Mouse (Mus musculus): Measurements from ENCODE around the gene Klhl10. TPM values are rescaled to one million over a fixed set of nuclear protein-coding genes. Genes with fewer than 3 reads are reported as not detected.
A peak's percentile ranks its signal among the peaks of the same experiment; 100 is the strongest.

The Klhl10 gene
- polyA plus RNA-seq, 2 experiments = 0.74 to 2.5 TPM

DNA sequence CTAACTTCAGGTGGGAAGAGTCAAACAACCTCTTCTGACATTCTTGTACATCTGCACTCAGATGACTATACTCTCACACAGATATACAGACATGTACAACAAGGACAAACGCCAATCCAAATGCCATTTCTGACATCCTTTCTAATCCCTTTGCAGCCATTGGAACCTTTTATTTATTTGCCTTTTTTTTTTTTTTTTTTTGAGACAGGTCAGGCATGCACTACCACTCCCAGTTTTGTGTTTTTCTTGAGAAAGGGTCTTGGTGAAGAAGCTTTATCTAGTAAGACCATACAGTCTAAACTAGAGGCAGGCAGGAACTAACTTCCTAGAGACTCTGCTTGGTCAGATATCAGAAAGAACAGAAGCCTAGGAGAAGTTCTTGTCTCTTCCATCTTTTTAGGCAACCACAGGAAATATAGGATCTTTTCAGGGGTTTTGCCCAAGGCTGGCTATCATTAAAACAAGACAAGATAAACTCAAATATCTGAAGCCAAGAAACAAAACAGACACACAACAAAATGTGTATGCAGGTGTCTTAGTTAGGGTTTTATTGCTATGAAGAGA is 23.6 kb downstream of the Klhl10 start:
- Histone ChIP-seq H3K4me2 (replicated peaks; ENCODE audit: low read depth, low read length, severe bottlenecking) (no peak overlapping the region), H3K9me3 (ENCODE audit: control insufficient read depth, low read length) (no peaks in the 10 kb centered on the region), H3K27ac (replicated peaks; ENCODE audit: low read depth, low read length) (no peak overlapping the region), H3K4me1 (ENCODE audit: control insufficient read depth, insufficient read depth, low read length) (peaks cover 5% of the 10 kb centered on the region), H3K4me3 (replicated peaks; ENCODE audit: low read length) (no peak overlapping the region), H3K9ac (ENCODE audit: low read depth, low read length, severe bottlenecking) (no peak overlapping the region), H3K36me3 (ENCODE audit: control insufficient read depth, insufficient read depth, low read length) (peaks cover 33% of the 10 kb centered on the region), H3K27me3 (ENCODE audit: control insufficient read depth, insufficient read depth, low read length) (no peaks in the 10 kb centered on the region)
- ATAC-seq (ENCODE audit: low FRiP score, low read depth) = no peak
- DNase-seq (ENCODE audit: low spot score) = no peak
- TF ChIP-seq POLR2A (IDR thresholded peaks at IDR 0.05; ENCODE audit: borderline replicate concordance, extremely low read depth, insufficient read depth, insufficient read length) = no peak
- 91% methylated on average over 1 of the region's 1 CpGs for WGBS

DNA sequence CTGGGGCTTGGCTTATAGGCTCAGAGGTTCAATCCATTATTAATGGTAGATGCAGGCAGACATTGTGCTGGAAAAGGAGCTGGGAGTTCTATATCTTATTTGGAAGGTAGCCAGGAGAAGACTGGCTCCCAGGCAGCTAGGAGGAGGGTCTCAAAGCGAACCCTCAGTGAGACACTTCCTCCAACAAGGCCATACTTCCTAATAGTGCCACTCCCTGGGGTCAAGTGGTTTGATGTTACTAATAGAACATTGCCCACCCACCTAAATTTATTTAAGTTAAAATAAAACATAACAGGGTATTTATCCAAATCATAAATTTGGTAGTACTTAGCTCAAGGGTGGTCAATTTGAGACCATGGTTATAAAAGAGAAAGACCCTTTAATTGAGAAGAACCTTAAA is 24.1 kb downstream of the Klhl10 start:
- H3K27ac ChIP-seq (replicated peaks; ENCODE audit: low read depth, low read length) = no peak overlapping the region
- no peaks in the 10 kb centered on the region for H3K27me3 ChIP-seq (ENCODE audit: control insufficient read depth, insufficient read depth, low read length)
- no peak overlapping the region for H3K4me3 ChIP-seq (replicated peaks; ENCODE audit: low read length)
- DNase-seq (ENCODE audit: low spot score) (no peak), ATAC-seq (ENCODE audit: low FRiP score, low read depth) (no peak)
- no peak overlapping the region for H3K4me2 ChIP-seq (replicated peaks; ENCODE audit: low read depth, low read length, severe bottlenecking)
- peaks cover 33% of the 10 kb centered on the region for H3K36me3 ChIP-seq (ENCODE audit: control insufficient read depth, insufficient read depth, low read length)
- H3K4me1 ChIP-seq (ENCODE audit: control insufficient read depth, insufficient read depth, low read length) = peaks cover 10% of the 10 kb centered on the region
- no peak overlapping the region for H3K9ac ChIP-seq (ENCODE audit: low read depth, low read length, severe bottlenecking)
- whole genome bisulfite sequencing = 92% methylated on average over 1 of the region's 1 CpGs
- no peaks in the 10 kb centered on the region for H3K9me3 ChIP-seq (ENCODE audit: control insufficient read depth, low read length)
- TF ChIP-seq POLR2A (IDR thresholded peaks at IDR 0.05; ENCODE audit: borderline replicate concordance, extremely low read depth, insufficient read depth, insufficient read length) = no peak

DNA sequence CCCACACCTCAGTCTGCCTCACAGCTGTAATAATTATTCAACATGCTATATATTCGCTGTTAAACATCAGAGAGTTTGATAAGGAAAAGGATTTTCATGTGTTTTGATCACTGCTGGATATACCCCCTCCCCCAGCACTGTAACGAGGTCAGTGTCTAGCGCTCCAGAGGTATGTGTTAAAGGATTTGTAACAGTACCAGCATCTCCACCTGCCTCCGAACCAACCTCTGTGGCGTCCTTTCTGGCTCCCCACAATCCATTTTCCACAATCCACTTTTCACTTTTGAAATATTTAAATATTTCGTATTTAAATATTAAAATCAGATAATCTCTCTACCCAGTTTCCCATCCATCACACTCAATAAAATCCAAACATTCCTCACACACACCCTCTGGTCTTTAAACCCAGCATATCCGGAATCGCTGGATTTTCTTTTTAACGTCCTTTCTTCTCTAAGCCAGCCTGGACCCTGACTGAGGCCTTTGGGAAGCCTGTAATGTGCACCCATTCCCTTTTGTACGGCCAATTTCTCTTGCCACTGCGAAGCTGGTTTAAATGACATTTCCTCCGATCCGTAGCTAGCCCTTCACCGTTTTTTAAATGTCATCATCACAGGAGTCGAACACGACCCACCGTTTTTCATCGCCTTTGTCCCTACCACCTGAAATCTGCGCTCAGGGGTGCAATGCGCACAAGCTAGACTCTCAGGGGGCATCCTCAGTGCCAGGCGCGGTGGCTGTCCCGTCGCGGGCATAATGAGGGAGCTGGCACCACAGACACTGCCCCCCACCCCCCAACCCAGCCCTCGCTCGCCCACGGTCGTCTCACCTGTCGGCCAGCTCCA is 29.9 kb downstream of the Klhl10 start:
- H3K27ac ChIP-seq (replicated peaks; ENCODE audit: low read depth, low read length) = peak overlapping the region; percentile 81; the same call in 1 of the 2 replicates
- H3K36me3 ChIP-seq (ENCODE audit: control insufficient read depth, insufficient read depth, low read length) = peaks cover 13% of the 10 kb centered on the region; the same call in 1 of the 2 replicates
- no peak for TF ChIP-seq POLR2A (IDR thresholded peaks at IDR 0.05; ENCODE audit: borderline replicate concordance, extremely low read depth, insufficient read depth, insufficient read length)
- ATAC-seq (ENCODE audit: low FRiP score, low read depth) (no peak), DNase-seq (ENCODE audit: low spot score) (no peak)
- H3K9me3 ChIP-seq (ENCODE audit: control insufficient read depth, low read length) = no peaks in the 10 kb centered on the region
- H3K27me3 ChIP-seq (ENCODE audit: control insufficient read depth, insufficient read depth, low read length) = no peaks in the 10 kb centered on the region
- H3K4me3 ChIP-seq (replicated peaks; ENCODE audit: low read length) = peak overlapping the region; percentile 99
- H3K4me2 ChIP-seq (replicated peaks; ENCODE audit: low read depth, low read length, severe bottlenecking) = peak overlapping the region; percentile 90
- peaks cover 18% of the 10 kb centered on the region for H3K4me1 ChIP-seq (ENCODE audit: control insufficient read depth, insufficient read depth, low read length)
- H3K9ac ChIP-seq (ENCODE audit: low read depth, low read length, severe bottlenecking) = peak overlapping the region; percentile 93
- WGBS = 4% methylated on average over 30 of the region's 30 CpGs

DNA sequence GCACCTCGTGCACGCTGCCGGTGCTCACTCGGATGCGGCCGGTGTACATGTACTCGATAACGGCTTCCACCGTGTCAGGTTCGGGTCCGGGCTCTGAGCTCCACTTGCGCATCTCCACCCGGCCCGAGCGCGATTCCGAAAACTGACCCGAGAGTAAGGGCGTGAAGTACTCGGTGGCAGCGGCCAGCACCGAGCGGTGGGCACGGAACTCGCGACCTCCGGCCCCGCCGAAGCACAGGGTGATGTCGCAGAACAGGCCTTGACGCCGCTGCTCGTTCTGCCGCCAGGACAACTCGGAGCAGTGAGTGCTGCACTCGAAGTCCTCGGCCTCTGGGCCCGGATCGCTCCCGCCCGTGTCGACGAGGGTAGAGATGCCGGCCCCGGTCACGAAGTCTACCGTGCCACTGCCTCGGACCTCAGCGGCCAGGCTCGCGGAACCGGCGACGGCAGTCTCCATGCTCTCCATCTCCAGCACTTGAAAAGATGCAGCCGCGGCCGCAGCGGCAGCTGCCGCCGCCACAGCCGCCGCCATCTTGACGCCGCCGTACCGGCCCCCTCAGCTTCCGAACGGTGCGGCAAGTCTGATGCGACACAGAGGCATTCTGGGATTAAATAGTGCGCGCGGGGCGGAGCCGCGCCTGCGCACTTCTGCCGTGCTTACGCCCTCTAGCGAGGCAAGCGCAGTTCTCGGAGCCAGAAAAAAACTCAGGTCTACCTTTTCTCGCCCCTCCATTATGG is 30.6 kb downstream of the Klhl10 start, which contains the start of gene Klhl11:
Gene Klhl11 (minus strand): TSS at position 545 of the 738 bp plus-strand sequence.
- peak within 1 kb of the TSS; percentile 99 for H3K4me3 ChIP-seq (replicated peaks; ENCODE audit: low read length)
- no peaks in the 10 kb centered on the region for H3K9me3 ChIP-seq (ENCODE audit: control insufficient read depth, low read length)
- WGBS = 2% methylated on average over 74 of the region's 83 CpGs
- H3K36me3 ChIP-seq (ENCODE audit: control insufficient read depth, insufficient read depth, low read length) = peaks cover 15% of the 10 kb centered on the region
- peak; percentile 93 for DNase-seq (ENCODE audit: low spot score)
- H3K27me3 ChIP-seq (ENCODE audit: control insufficient read depth, insufficient read depth, low read length) = no peaks in the 10 kb centered on the region
- peak; percentile 96; the same call in 1 of the 2 replicates for TF ChIP-seq POLR2A (IDR thresholded peaks at IDR 0.05; ENCODE audit: borderline replicate concordance, extremely low read depth, insufficient read depth, insufficient read length)
- ATAC-seq (ENCODE audit: low FRiP score, low read depth) = peak; percentile 93
- H3K27ac ChIP-seq (replicated peaks; ENCODE audit: low read depth, low read length) = peak within 1 kb of the TSS; percentile 81
- peak within 1 kb of the TSS; percentile 93 for H3K9ac ChIP-seq (ENCODE audit: low read depth, low read length, severe bottlenecking)
- H3K4me2 ChIP-seq (replicated peaks; ENCODE audit: low read depth, low read length, severe bottlenecking) = peak within 1 kb of the TSS; percentile 90
- H3K4me1 ChIP-seq (ENCODE audit: control insufficient read depth, insufficient read depth, low read length) = peaks cover 18% of the 10 kb centered on the region

DNA sequence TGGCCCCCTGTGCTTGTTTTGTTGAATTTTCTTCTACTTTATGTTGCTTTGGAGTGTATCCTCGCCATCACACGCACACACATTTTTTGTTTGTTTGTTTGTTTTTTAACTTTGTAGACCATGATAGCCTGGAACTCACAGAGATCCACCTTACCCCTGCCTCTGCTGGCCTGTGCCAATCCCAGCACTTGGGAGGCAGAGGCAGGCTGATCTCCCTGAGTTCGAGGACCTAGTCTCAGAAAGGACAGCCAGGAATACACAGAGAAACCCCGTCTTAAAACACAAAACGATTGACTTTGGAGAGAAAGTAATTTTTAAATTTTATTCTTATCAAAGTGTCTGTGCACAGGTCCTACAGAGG is 31.2 kb downstream of the Klhl10 start:
- Histone ChIP-seq H3K4me1 (ENCODE audit: control insufficient read depth, insufficient read depth, low read length) (peaks cover 18% of the 10 kb centered on the region), H3K4me2 (replicated peaks; ENCODE audit: low read depth, low read length, severe bottlenecking) (peak overlapping the region; percentile 90), H3K36me3 (ENCODE audit: control insufficient read depth, insufficient read depth, low read length) (peaks cover 19% of the 10 kb centered on the region), H3K9ac (ENCODE audit: low read depth, low read length, severe bottlenecking) (no peak overlapping the region), H3K4me3 (replicated peaks; ENCODE audit: low read length) (peak overlapping the region; percentile 99), H3K27me3 (ENCODE audit: control insufficient read depth, insufficient read depth, low read length) (no peaks in the 10 kb centered on the region), H3K27ac (replicated peaks; ENCODE audit: low read depth, low read length) (0 out of 2 replicates have a peak overlapping the region, but pooled peaks have one; percentile 26), H3K9me3 (ENCODE audit: control insufficient read depth, low read length) (no peaks in the 10 kb centered on the region)
- no peak for TF ChIP-seq POLR2A (IDR thresholded peaks at IDR 0.05; ENCODE audit: borderline replicate concordance, extremely low read depth, insufficient read depth, insufficient read length)
- peak; percentile 23; the same call in 1 of the 2 replicates for ATAC-seq (ENCODE audit: low FRiP score, low read depth)
- WGBS = 41% methylated on average over 5 of the region's 5 CpGs
- DNase-seq (ENCODE audit: low spot score) = no peak

Measured in limb, embryonic 14.5 days (tissue).